Mouse (Mus musculus) E14TG2a.4 (cell line): ENCODE measurements around the gene Notch2.

Experiments
- CTCF ChIP-seq: conservative IDR thresholded peaks from 2 replicates; pipeline ENCODE4 v1.5.1; 2014; ENCODE audit warnings: low read length
- NANOG ChIP-seq: IDR thresholded peaks from 2 replicates; pipeline ENCODE4 v1.6.1; 2014; ENCODE audit warnings: borderline replicate concordance, low read length, mixed read lengths
- POU5F1 ChIP-seq: IDR thresholded peaks from 2 replicates; pipeline ENCODE4 v1.6.1; 2014; ENCODE audit warnings: low read length, borderline replicate concordance

DNA sequence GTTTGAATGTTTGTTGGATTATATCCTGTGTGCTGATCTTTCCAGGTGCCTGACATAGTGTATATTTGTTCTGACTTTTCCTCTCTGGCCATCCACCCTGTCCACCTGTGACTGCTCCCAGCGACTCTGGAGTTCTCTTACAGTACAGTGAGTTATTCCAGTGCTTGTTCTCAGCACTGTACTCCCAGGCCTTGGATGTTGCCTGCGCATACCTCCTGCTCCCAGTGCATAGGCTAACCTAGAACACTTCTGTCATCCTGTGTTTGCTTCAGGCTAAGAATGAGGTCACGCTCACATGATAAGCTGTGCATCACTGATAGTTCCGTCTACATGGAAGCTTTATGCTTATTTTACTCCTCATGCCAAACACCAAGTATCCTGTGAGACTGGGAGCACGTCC, 115.4 kb downstream of the Notch2 start:
- TF ChIP-seq CTCF (no peak), NANOG (no peak), POU5F1 (no peak)
